Mouse (Mus musculus) macrophage (primary cell): ENCODE results near the gene Pola1. TPM values are rescaled to one million over a fixed set of nuclear protein-coding genes. Genes with fewer than 3 reads are reported as not detected.

Source experiments
- H3K27ac ChIP-seq: fragments of 350-480 bp; formaldehyde crosslinking; 2 replicates; pipeline ENCODE4 v1.9.0; 2021
- H3K36me3 ChIP-seq: fragments of 350-480 bp; formaldehyde crosslinking; 2 replicates; pipeline ENCODE4 v1.9.0; 2021; ENCODE audit errors: inconsistent target
- H3K4me3 ChIP-seq: fragments of 350-480 bp; formaldehyde crosslinking; 2 replicates; pipeline ENCODE4 v1.9.0; 2021; ENCODE audit errors: inconsistent target
- H3K79me2 ChIP-seq: fragments of 350-480 bp; formaldehyde crosslinking; 2 replicates; pipeline ENCODE4 v1.9.0; 2021; ENCODE audit errors: inconsistent target
- WGBS: methylation state at CpG from one replicate; pipeline ENCODE4 v1.1.7; 2026; ENCODE audit warnings: inconsistent platforms; ENCODE audit not compliant: missing documents; 5-methylcytosine and 5-hydroxymethylcytosine counted together
- polyA plus RNA-seq: library from polyadenylated mRNA; stranded (reverse); fragments of 250-400 nt; gene quantifications from 3 replicates; pipeline ENCODE4 v1.2.4, GENCODE M21; 2018; ENCODE audit warnings: inconsistent platforms
- total RNA-seq, 78 experiments: library from RNA; depleted of rRNA; stranded (reverse); fragments of 250-400 nt; gene quantifications; 1 replicate in 9 of 78; 2 replicates in 24 of 78; 3 replicates in 43 of 78; 4 replicates in 2 of 78; pipeline ENCODE4 v1.2.4; 2018; ENCODE audit warnings: inconsistent platforms in 56 of 78

The Pola1 gene
- total RNA-seq (2018; cell fraction: chromatin; rRNA removed): 10 to 100 TPM in 25 of 26 experiments, 1 to 10 TPM in 1; 6.9 to 58.5 (median 35.6) TPM
- total RNA-seq (2018; cell fraction: cytosol; rRNA removed): 1 to 10 TPM; 4.4 to 7.6 (median 5.9) TPM
- 10 to 100 TPM in 20 of 26 experiments, 1 to 10 TPM in 6; 4.4 to 80.5 (median 15.3) TPM for total RNA-seq (2018; cell fraction: nucleus; rRNA removed)
- 3.0 to 15.8 TPM (median 5.0 TPM) in 3 replicates for polyA plus RNA-seq

- H3K4me3 ChIP-seq: peak within 1 kb of the TSS; percentile 75
- WGBS: 17% methylated on average over 38 of the region's 53 CpGs
- peaks cover 44% of the 10 kb centered on the region for H3K79me2 ChIP-seq
- peak within 1 kb of the TSS; percentile 49 for H3K27ac ChIP-seq
- H3K36me3 ChIP-seq: no peaks in the 10 kb centered on the region
These were observed at the start of gene Pola1 for GRCm38 (mm10) chrX:93631657-93632449. Gene Pola1, minus strand, starts transcription at chrX:93632155.

GRCm38 (mm10) chrX:93676228-93676627, 44.3 kb upstream of the Pola1 start:
- H3K27ac ChIP-seq: no peak overlapping the region
- H3K36me3 ChIP-seq: no peaks in the 10 kb centered on the region
- WGBS: 82% methylated on average over 1 of the region's 2 CpGs
- no peak overlapping the region for H3K4me3 ChIP-seq
- H3K79me2 ChIP-seq: no peaks in the 10 kb centered on the region

- Histone ChIP-seq H3K4me3 (peak overlapping the region; percentile 0; the same call in 1 of the 2 replicates), H3K36me3 (no peaks in the 10 kb centered on the region), H3K27ac (no peak overlapping the region), H3K79me2 (no peaks in the 10 kb centered on the region)
- 30% methylated on average over 17 of the region's 19 CpGs for WGBS
These were observed 43.2 kb upstream of the Pola1 start for GRCm38 (mm10) chrX:93674836-93675795.

- Histone ChIP-seq H3K79me2 (no peaks in the 10 kb centered on the region), H3K27ac (no peak overlapping the region), H3K4me3 (no peak overlapping the region), H3K36me3 (no peaks in the 10 kb centered on the region)
- 60% methylated on average over 3 of the region's 3 CpGs for WGBS
These were observed 42.5 kb upstream of the Pola1 start for GRCm38 (mm10) chrX:93674432-93674831.

GRCm38 (mm10) chrX:93664787-93665186, 32.8 kb upstream of the Pola1 start:
- WGBS: 91% methylated on average over 4 of the region's 4 CpGs
- Histone ChIP-seq H3K4me3 (no peak overlapping the region), H3K27ac (no peak overlapping the region), H3K79me2 (no peaks in the 10 kb centered on the region), H3K36me3 (no peaks in the 10 kb centered on the region)

GRCm38 (mm10) chrX:93663919-93664586, 32.1 kb upstream of the Pola1 start:
- Histone ChIP-seq H3K4me3 (no peak overlapping the region), H3K27ac (no peak overlapping the region), H3K36me3 (no peaks in the 10 kb centered on the region), H3K79me2 (no peaks in the 10 kb centered on the region)
- 91% methylated on average over 5 of the region's 5 CpGs for WGBS

GRCm38 (mm10) chrX:93655153-93655552, 23.2 kb upstream of the Pola1 start:
- H3K4me3 ChIP-seq: no peak overlapping the region
- H3K27ac ChIP-seq: no peak overlapping the region
- H3K36me3 ChIP-seq: no peaks in the 10 kb centered on the region
- 60% methylated on average over 5 of the region's 5 CpGs for WGBS
- H3K79me2 ChIP-seq: no peaks in the 10 kb centered on the region

- no peak within 1 kb of the TSS for H3K4me3 ChIP-seq
- H3K36me3 ChIP-seq: no peaks in the 10 kb centered on the region
- 27% methylated on average over 1 of the region's 3 CpGs for WGBS
- H3K79me2 ChIP-seq: no peaks in the 10 kb centered on the region
- no peak within 1 kb of the TSS for H3K27ac ChIP-seq
These were observed 22.5 kb upstream of the Pola1 start, which contains the start of gene Pcyt1b for GRCm38 (mm10) chrX:93654218-93655002. Gene Pcyt1b, plus strand, starts transcription at chrX:93654863.

GRCm38 (mm10) chrX:93650738-93651137, 18.8 kb upstream of the Pola1 start:
- Histone ChIP-seq H3K27ac (no peak overlapping the region), H3K79me2 (no peaks in the 10 kb centered on the region), H3K36me3 (no peaks in the 10 kb centered on the region), H3K4me3 (no peak overlapping the region)
- WGBS: 89% methylated on average over 1 of the region's 2 CpGs

- Histone ChIP-seq H3K79me2 (no peaks in the 10 kb centered on the region), H3K36me3 (no peaks in the 10 kb centered on the region), H3K27ac (no peak overlapping the region), H3K4me3 (no peak overlapping the region)
These were observed 12.1 kb upstream of the Pola1 start for GRCm38 (mm10) chrX:93644022-93644421.

GRCm38 (mm10) chrX:93643600-93643999, 11.6 kb upstream of the Pola1 start:
- Histone ChIP-seq H3K4me3 (no peak overlapping the region), H3K79me2 (no peaks in the 10 kb centered on the region), H3K36me3 (no peaks in the 10 kb centered on the region), H3K27ac (no peak overlapping the region)
- 69% methylated on average over 3 of the region's 3 CpGs for WGBS

- WGBS: 46% methylated on average over 2 of the region's 2 CpGs
- Histone ChIP-seq H3K79me2 (peaks cover 14% of the 10 kb centered on the region), H3K27ac (no peak overlapping the region), H3K36me3 (no peaks in the 10 kb centered on the region), H3K4me3 (no peak overlapping the region)
These were observed 3.0 kb upstream of the Pola1 start for GRCm38 (mm10) chrX:93634861-93635375.

- 83% methylated on average over 1 of the region's 1 CpGs for WGBS
- no peaks in the 10 kb centered on the region for H3K36me3 ChIP-seq
- no peak overlapping the region for H3K27ac ChIP-seq
- peak overlapping the region; percentile 75; the same call in 1 of the 2 replicates for H3K4me3 ChIP-seq
- peaks cover 53% of the 10 kb centered on the region for H3K79me2 ChIP-seq
These were observed 1.7 kb downstream of the Pola1 start for GRCm38 (mm10) chrX:93630256-93630655.
